Mouse (Mus musculus) liver, embryonic 14.5 days (tissue): ENCODE data around the gene Olfr325.

Experiments used
- CTCF ChIP-seq: IDR thresholded peaks from 2 replicates; pipeline ENCODE4 v1.5.1; 2016; ENCODE audit warnings: antibody characterized with exemption, low read depth, control low read depth
- EP300 ChIP-seq: IDR thresholded peaks from 2 replicates; pipeline ENCODE4 v1.6.1; 2016; ENCODE audit warnings: antibody characterized with exemption, low read depth

DNA sequence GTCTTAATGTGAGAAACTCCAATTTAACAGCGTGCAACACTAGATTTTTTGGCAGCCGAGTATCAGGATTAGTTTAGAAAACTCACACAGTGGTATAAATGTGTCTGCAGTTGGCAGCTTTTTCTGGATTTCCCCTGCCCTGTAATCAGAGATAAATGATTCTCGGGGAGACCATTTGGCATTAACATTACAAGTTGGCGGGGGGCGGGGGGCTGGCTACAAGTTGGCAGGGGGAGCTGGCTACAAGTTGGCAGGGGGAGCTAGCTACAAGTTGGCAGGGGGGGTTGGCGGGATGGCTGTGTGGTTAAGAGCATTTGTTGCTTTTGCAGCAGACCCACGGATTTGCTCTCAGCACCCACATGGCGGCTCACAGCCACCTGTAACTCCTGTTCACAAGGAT is 1.1 kb downstream of the Olfr325 start:
- TF ChIP-seq EP300 (no peak), CTCF (no peak)
